Comparison of ENCODE assay signal across 8 mouse cellular contexts in genomic region chr12:91815990-91816389, GRCm38 (mm10). TPM values are rescaled to one million over a fixed set of nuclear protein-coding genes. Genes with fewer than 3 reads are reported as not detected.
A peak's percentile ranks its signal among the peaks of the same experiment; 100 is the strongest.
DNase-seq lines count a peak whose midpoint lies in the region; ATAC-seq and TF ChIP-seq lines count a peak whose summit lies in the region.

No protein-coding gene starts in this region.

- no peak for TF ChIP-seq POLR2A in cortical plate, adult 2 months (IDR thresholded peaks at IDR 0.05; ENCODE audit: extremely low read depth, insufficient read depth, low read length)

- no peak overlapping the region for H3K27ac ChIP-seq in cortical plate, adult 2 months (ENCODE audit: insufficient read depth, low read length)
- H3K27ac ChIP-seq in heart, postnatal 0 days (ENCODE audit: low read depth), result no peak overlapping the region
- no peak overlapping the region for H3K27ac ChIP-seq in liver, embryonic 15.5 days (replicated peaks)
- no peak overlapping the region for H3K27ac ChIP-seq in neural tube, embryonic 14.5 days (ENCODE audit: low read depth, low read length)

- peak; percentile 47 for TF ChIP-seq CTCF in cortical plate, adult 2 months (IDR thresholded peaks at IDR 0.05; ENCODE audit: extremely low read depth, insufficient read depth, low read length)
- TF ChIP-seq CTCF in heart, postnatal 0 days (IDR thresholded peaks at IDR 0.05; ENCODE audit: low read depth), result peak; percentile 61

- peaks cover 86% of the 10 kb centered on the region for H3K36me3 ChIP-seq in heart, postnatal 0 days (replicated peaks; ENCODE audit: control insufficient read depth, insufficient read depth, low read length)
- H3K36me3 ChIP-seq in liver, embryonic 15.5 days (replicated peaks), result peaks cover 91% of the 10 kb centered on the region
- peaks cover 59% of the 10 kb centered on the region for H3K36me3 ChIP-seq in neural tube, embryonic 14.5 days (ENCODE audit: control insufficient read depth, insufficient read depth, low read length)

- no peak for TF ChIP-seq EP300 in heart, postnatal 0 days (IDR thresholded peaks at IDR 0.05; ENCODE audit: low read depth)

- H3K4me3 ChIP-seq in cortical plate, adult 2 months (ENCODE audit: insufficient read depth, low read length), result no peak overlapping the region
- no peak overlapping the region for H3K4me3 ChIP-seq in heart, postnatal 0 days (ENCODE audit: low read depth, low read length)
- no peak overlapping the region for H3K4me3 ChIP-seq in liver, embryonic 15.5 days (replicated peaks)
- H3K4me3 ChIP-seq in neural tube, embryonic 14.5 days (ENCODE audit: low read depth, low read length), result no peak overlapping the region

- no peak overlapping the region for H3K9ac ChIP-seq in heart, postnatal 0 days (replicated peaks; ENCODE audit: low read depth, low read length)
- H3K9ac ChIP-seq in liver, embryonic 15.5 days, result no peak overlapping the region
- H3K9ac ChIP-seq in neural tube, embryonic 14.5 days (replicated peaks; ENCODE audit: low read depth, low read length), result no peak overlapping the region

- no peaks in the 10 kb centered on the region for H3K9me3 ChIP-seq in heart, postnatal 0 days (replicated peaks; ENCODE audit: control insufficient read depth, low read length)
- H3K9me3 ChIP-seq in liver, embryonic 15.5 days (replicated peaks), result no peaks in the 10 kb centered on the region
- H3K9me3 ChIP-seq in neural tube, embryonic 14.5 days (ENCODE audit: control insufficient read depth, low read length), result no peaks in the 10 kb centered on the region

- WGBS in heart, postnatal 0 days, result 29% methylated on average over 10 of the region's 10 CpGs
- WGBS in liver, embryonic 15.5 days (ENCODE audit: insufficient replicate concordance), result 21% methylated on average over 10 of the region's 10 CpGs
- 28% methylated on average over 10 of the region's 10 CpGs for WGBS in neural tube, embryonic 14.5 days

- H3K4me1 ChIP-seq in cortical plate, adult 2 months (ENCODE audit: control insufficient read depth, insufficient read depth, low read length), result no peaks in the 10 kb centered on the region
- no peaks in the 10 kb centered on the region for H3K4me1 ChIP-seq in heart, postnatal 0 days (ENCODE audit: control insufficient read depth, insufficient read depth)
- H3K4me1 ChIP-seq in liver, embryonic 15.5 days (replicated peaks), result no peaks in the 10 kb centered on the region
- no peaks in the 10 kb centered on the region for H3K4me1 ChIP-seq in neural tube, embryonic 14.5 days (ENCODE audit: control insufficient read depth, insufficient read depth, low read length)

- peak; percentile 66 for DNase-seq in B cell, adult 2 months
- peak; percentile 39 for DNase-seq in T-cell, adult 2 months (ENCODE audit: low spot score)
- peak; percentile 39 for DNase-seq in heart, postnatal 0 days (ENCODE audit: low spot score)
- peak; percentile 58 for DNase-seq in kidney, postnatal 14 days
- DNase-seq in testis, postnatal 10 days (ENCODE audit: low spot score), result peak; percentile 60

- H3K4me2 ChIP-seq in heart, postnatal 0 days (ENCODE audit: low read depth, low read length), result no peak overlapping the region
- H3K4me2 ChIP-seq in liver, embryonic 15.5 days, result no peak overlapping the region
- H3K4me2 ChIP-seq in neural tube, embryonic 14.5 days (ENCODE audit: low read depth, low read length), result no peak overlapping the region

- no peaks in the 10 kb centered on the region for H3K27me3 ChIP-seq in heart, postnatal 0 days (ENCODE audit: control insufficient read depth, insufficient read depth, low read length)
- H3K27me3 ChIP-seq in liver, embryonic 15.5 days, result no peaks in the 10 kb centered on the region
- H3K27me3 ChIP-seq in neural tube, embryonic 14.5 days (ENCODE audit: control insufficient read depth, insufficient read depth, low read length), result no peaks in the 10 kb centered on the region

- ATAC-seq in heart, postnatal 0 days (ENCODE audit: insufficient read depth, low read depth), result 0 out of 2 replicates have a peak, but pooled peaks have one; percentile 30
- ATAC-seq in liver, embryonic 15.5 days (ENCODE audit: insufficient read depth), result peak; percentile 28; the same call in 1 of the 2 replicates
- peak; percentile 69; the same call in 1 of the 2 replicates for ATAC-seq in neural tube, embryonic 14.5 days (ENCODE audit: low read depth)

RNA-seq across cellular contexts. Expression of gene Ston2, which starts 27.8 kb away (rescaled TPM):
- polyA plus RNA-seq in cortical plate, adult 2 months (2012; rRNA removed), result 11.3 and 11.6 TPM in 2 replicates
- total RNA-seq in heart, postnatal 0 days (2014; rRNA removed; ENCODE audit: low replicate concordance), result 0.70 and 0.95 TPM in 2 replicates
- 0.57 and 1.2 TPM in 2 replicates for polyA plus RNA-seq in heart, postnatal 0 days (2015; fragmentation: Nextera tagmentation; extraction: Ambion mirVana)
- 13.6 and 14.5 TPM in 2 replicates for polyA plus RNA-seq in liver, embryonic 15.5 days (2015; fragmentation: Nextera tagmentation; extraction: Ambion mirVana)
- polyA plus RNA-seq in neural tube, embryonic 14.5 days (2014; fragmentation: Nextera tagmentation; extraction: Ambion mirVana), result 7.2 and 11.6 TPM in 2 replicates

RNA-seq across cellular contexts. Expression of gene Sel1l, which starts 33.0 kb away (rescaled TPM):
- polyA plus RNA-seq in cortical plate, adult 2 months (2012; rRNA removed), result 98.9 and 107 TPM in 2 replicates
- total RNA-seq in heart, postnatal 0 days (2014; rRNA removed; ENCODE audit: low replicate concordance), result 22.9 and 39.1 TPM in 2 replicates
- 39.5 and 44.2 TPM in 2 replicates for polyA plus RNA-seq in heart, postnatal 0 days (2015; fragmentation: Nextera tagmentation; extraction: Ambion mirVana)
- polyA plus RNA-seq in liver, embryonic 15.5 days (2015; fragmentation: Nextera tagmentation; extraction: Ambion mirVana), result 37.6 and 40.7 TPM in 2 replicates
- 107 and 113 TPM in 2 replicates for polyA plus RNA-seq in neural tube, embryonic 14.5 days (2014; fragmentation: Nextera tagmentation; extraction: Ambion mirVana)
